Mouse (Mus musculus) kidney, postnatal 4 days (tissue): Measurements from ENCODE around the gene Pitpnm1.

Experiments
- DNase-seq, 2 experiments: peaks; one replicate each; pipeline ENCODE4 v3.0.0; 2021; ENCODE audit warnings: mixed read lengths in 2 of 2

Pitpnm1 gene

GRCm38 (mm10) chr19:4096642-4097440, 3.0 kb upstream of the Pitpnm1 start, which contains the start of gene Cdk2ap2:
TSS of gene Cdk2ap2 (plus strand) at chr19:4097182.
- DNase-seq: peak; percentile 100

DNA sequence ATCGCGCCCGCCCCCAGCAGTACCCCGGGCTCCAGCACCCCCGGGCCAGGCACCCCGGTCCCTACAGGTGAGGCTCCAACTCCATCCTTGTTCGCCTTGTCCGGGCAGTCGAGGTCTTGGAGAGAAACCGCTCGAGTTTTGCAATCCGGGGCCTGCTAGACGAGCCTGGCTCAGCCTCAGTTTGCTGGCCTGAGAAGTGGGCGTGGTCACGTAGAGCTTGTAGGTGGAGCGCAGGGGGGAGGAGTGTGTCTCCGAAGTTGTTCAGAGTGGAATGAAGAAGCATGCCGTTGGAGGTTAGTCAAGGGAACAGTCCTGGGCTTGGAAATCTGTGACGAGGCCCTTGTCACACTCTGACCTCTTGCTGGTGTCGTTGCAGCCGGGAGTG, 2.4 kb upstream of the Pitpnm1 start:
- DNase-seq: peak; percentile 78 to 86

- no peak for DNase-seq
These were observed 1.4 kb upstream of the Pitpnm1 start for GRCm38 (mm10) chr19:4098426-4098825.

- DNase-seq: peak; percentile 97
These were observed 742 bp upstream of the Pitpnm1 start for GRCm38 (mm10) chr19:4099056-4099455.

GRCm38 (mm10) chr19:4100718-4101261, 992 bp downstream of the Pitpnm1 start:
- DNase-seq: peak; percentile 66 to 71

DNA sequence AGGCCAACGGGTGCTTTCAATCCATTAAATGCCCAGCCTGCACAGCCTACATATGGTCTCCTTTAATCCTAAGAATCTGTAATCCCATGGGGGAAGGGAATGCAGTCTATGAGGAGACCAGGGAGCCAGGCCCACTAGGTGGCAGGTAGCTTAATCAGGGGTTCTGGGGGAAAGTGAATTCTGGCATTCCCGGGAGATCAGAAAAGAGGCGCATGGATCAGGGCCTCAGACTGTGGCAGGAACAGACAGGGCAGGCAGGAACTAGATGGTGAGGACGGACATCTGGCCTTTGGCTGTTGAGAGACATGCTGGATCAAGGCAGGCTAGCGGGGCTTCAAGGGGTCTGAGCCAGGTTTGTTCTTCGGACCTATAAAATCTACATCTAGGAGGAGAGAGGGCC, 1.7 kb downstream of the Pitpnm1 start:
- DNase-seq: no peak

GRCm38 (mm10) chr19:4102049-4102448, 2.3 kb downstream of the Pitpnm1 start:
- DNase-seq: no peak

DNA sequence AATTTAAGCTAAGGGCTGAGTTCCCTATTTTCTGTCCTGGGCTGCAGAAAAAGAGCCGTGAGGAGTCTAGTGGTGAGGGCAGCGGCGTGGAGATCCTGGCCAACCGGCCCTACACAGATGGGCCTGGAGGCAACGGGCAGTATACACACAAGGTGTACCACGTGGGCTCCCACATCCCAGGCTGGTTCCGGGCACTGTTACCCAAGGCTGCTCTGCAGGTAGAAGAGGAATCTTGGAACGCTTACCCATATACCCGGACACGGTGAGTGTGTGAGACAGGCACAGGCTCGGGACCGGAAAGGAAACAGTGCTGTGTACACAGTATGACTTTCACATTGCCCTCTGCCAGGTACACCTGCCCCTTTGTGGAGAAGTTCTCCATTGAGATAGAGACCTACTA, 2.8 kb downstream of the Pitpnm1 start:
- no peak for DNase-seq

- no peak for DNase-seq
These were observed 3.5 kb downstream of the Pitpnm1 start for GRCm38 (mm10) chr19:4103294-4103693.

- no peak for DNase-seq
These were observed 4.0 kb downstream of the Pitpnm1 start for GRCm38 (mm10) chr19:4103792-4104191.

- no peak for DNase-seq
These were observed 4.9 kb downstream of the Pitpnm1 start for GRCm38 (mm10) chr19:4104675-4105194.

- no peak for DNase-seq
These were observed 6.9 kb downstream of the Pitpnm1 start for GRCm38 (mm10) chr19:4106654-4107053.

- no peak for DNase-seq
These were observed 8.7 kb downstream of the Pitpnm1 start for GRCm38 (mm10) chr19:4108535-4108934.

- no peak for DNase-seq
These were observed 12.5 kb downstream of the Pitpnm1 start for GRCm38 (mm10) chr19:4112063-4112960.

DNA sequence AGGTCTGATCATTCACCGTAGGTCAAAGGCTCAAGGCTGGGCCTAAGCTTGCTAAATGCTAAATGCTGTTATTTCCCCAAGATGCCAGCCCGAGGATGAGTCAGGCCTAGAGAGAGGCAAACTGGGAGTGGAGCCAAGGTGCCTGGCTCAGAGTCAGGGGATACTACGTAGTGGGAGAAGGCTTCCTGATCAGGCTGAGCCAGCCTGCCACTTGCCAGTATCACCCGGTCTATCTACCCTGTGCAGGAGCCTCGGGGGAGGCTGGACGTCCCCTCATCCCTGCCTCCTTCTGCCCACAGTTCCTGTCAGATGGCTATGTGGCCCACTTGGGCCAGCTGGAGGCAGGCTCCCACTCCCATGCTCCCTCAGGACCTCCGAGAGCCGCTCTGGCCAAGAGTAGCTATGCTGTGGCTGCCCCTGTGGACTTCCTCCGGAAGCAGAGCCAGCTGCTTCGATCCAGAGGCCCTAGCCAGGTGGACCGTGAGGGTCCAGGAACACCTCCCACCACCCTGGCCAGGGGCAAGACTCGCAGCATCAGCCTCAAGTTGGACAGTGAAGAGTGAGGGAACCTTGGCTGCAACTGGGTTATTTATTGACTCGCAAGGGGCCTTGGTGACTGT, 13.5 kb downstream of the Pitpnm1 start:
- DNase-seq: peak; percentile 64 to 75

DNA sequence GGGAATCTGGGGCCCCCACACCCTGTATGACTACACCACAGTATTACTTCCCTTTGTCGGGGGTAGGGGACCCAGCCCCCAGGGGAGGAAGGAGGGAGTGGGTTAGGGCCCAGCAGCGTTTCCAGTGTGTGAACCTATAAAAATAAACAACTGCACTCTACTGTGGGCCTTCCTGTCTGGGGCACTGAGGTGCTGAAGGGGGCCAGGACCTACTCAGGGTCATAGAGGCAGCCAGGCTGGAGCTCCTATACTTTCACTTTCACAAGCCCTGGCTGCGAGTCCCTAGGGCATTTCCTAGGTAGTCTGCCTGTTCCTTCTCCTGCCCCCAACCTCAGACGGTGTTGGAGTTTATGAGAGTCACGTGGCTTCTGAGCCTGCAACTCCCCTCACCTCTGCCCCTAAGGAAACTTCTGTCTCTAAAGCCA, 14.0 kb downstream of the Pitpnm1 start:
- DNase-seq: peak; percentile 51 to 66

DNA sequence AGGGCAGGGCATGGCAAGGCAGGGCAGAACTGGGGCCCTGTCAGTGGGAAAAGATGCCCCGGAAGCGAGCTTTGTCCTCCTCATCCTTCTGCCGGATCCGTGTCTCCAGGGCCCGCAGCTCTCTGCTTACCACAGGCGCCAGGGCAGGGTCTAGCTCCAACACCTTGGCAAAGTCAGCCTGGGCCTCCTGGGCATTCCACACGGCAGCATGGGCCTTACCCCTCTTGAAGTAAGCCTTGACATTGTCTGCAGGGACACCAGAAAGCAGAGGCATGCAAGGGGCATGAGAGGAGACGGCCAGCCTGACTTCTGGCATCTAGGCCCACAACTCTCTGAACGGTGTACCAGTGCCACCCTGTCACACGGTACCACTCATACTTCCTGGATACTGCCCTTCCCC, 14.8 kb downstream of the Pitpnm1 start:
- no peak for DNase-seq

DNA sequence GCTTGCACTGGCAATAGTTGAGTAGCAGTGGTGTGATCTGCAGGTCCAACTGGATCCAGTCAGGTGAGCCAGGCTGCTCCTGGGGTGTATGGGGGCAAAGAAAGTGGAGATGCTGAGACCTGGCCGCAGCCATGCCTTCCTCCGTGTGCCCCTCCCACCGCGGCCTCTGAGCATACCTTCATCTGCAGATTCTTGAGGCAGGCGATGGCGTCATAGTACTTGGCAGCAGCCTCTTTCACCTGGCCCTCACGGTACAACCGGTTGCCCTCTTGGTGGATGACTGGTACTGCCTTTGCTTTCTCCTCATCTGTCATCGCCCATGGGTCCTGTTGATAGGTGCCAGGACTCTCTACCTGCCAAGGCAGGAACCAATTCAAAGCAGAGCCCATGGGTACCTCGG, 15.3 kb downstream of the Pitpnm1 start:
- DNase-seq: no peak

GRCm38 (mm10) chr19:4115816-4116215, 16.0 kb downstream of the Pitpnm1 start:
- no peak for DNase-seq

DNA sequence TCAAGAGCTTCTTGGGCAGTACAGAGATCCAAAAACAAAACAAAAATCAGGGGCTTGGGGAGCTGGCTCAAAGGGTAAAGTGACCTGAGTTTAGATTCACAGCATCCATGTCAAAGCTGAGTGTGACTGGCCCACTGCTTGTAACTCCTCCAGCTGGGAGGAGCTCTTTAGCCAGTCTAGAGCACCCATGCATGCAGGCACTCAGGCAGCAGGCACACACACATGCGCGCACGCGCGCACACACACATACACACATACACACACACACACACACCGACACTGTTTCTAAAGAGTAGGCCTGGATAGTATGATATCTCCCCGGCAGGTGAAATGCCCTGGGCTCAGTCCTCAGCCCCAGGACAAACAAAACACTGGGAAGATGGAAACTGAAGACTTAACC, 17.2 kb downstream of the Pitpnm1 start:
- peak; percentile 35 to 59 for DNase-seq

DNA sequence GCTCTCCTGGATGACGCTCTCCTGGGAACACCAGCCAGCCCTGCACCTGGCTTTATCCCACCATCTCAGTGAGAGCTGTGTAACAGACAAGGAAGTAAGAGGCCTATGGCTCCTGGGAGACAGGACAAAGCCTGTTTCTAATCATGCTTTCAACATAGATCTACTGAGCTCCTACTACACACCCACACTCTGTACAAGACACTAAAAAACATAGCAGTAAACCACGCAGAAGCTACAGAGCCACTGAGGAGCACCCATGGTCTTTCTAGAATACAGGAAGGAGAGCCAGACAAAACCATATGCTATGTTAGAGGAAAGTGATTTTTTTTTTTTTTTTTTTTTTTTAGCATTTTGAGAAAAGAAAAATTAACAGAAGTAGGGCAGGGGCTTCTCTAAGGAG, 18.6 kb downstream of the Pitpnm1 start:
- no peak for DNase-seq

DNA sequence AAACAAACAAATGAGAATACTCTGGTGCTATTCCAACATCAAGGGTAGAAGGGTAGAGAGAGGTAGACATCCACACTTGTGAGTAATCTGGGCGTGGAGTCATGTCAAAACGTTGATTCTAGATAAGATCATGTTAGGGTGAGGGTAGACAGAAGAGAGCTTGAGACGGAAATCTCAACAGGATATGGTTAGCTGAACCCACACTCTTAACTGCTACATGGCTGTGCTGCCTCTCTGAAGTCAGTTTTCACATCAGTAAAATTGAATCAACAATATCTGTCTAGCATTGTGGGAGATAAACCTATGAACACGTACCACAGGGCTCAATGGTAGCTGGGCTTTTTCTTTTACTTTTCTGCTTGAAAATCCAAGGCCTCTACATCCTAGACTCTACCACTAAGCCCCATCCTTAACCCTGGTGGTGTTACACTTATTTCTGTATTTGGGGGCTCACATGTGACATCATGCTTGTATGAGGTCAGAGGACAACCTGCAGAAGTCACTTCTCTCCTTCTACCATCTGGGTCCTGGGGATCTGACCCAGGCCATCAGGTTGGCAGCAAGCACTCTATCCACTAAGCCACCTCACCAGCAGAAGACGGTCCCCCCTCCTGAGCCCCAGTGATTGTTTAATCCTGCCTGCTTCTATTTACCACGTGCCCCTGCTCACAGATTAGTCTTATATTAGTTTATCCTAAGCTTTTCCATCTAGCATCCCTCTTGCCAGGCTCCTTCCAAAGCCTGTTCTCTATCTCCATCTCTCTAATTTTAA, 20.1 kb downstream of the Pitpnm1 start:
- no peak for DNase-seq
